Mouse (Mus musculus) G1E (cell line): ENCODE data around the gene Ugt1a6b.
"Not testable (repeated sequence)": the region's sequence is repeated elsewhere in the genome, so short reads cannot be mapped to it uniquely, and the experiment has no call there.

Source experiments
- CTCF ChIP-seq: IDR thresholded peaks from 2 replicates; pipeline ENCODE4 v1.5.1; 2012; ENCODE audit warnings: low read depth, low read length, inconsistent platforms, mixed read lengths
- GATA1 ChIP-seq: IDR thresholded peaks from 2 replicates; pipeline ENCODE4 v1.6.1; 2012; ENCODE audit warnings: borderline replicate concordance, low read length, inconsistent platforms, mixed read lengths

DNA sequence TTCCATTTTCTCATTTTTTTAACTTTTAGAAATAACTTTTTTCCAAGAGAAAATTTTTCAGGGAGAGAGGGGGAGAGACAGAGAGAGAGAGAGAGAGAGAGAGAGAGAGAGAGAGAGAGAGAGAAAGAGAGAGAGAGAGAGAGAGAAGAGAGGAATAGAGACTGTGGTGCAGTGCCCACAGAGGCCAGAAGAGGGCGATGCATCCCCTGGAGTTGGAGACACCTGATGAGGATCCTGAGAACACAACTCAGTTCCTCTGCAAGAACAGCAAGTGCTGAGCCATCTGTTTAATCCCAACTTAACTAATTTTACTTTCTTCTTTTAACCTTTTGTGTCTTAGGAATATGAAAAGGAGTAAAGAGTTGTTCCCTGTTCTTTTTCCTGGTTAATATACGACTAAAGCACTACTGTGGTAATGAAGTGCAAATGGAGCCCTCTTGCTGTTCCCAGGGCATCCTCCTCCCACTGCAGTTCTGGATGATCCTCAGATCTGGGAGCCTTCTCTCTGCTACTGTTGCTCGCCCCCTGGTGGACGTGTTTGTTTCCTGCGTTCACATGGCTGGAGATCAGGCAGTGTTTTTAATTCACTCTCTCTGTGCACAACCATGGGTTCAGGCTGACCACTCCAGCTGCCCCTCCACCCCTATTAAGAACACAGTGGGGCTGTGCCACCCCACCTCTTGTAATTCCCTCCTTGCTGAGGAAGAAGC is 41.1 kb downstream of the Ugt1a6b start:
- peak; percentile 25; the same call in 1 of the 2 replicates for TF ChIP-seq CTCF
- TF ChIP-seq GATA1: not testable (repeated sequence)
